Mouse (Mus musculus) cerebellum, adult 8-10 months (tissue): Measurements from ENCODE around the gene Dbh.

Experiments
- DNase-seq: peaks from one replicate; pipeline ENCODE4 v3.0.0; 2022

The Dbh gene

DNA sequence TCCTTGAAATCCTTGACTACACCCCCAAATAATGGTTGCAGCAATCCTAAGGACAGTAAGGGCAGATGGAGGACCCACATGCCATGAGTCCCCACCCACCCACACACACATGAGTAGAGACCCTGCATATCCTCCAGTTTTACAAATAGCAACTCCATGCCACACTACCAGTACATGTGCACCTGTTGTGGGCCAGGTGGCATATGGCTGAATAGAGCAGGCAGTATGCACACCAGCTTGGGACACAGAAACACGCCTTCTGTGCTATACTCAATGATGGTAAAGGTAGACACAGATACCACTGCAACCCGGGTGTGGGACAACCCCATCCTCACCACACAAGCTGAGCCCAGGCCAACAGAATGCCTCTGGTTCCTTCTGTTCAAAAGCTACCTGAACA lies 1.0 kb downstream of the Dbh start:
- DNase-seq = no peak

DNA sequence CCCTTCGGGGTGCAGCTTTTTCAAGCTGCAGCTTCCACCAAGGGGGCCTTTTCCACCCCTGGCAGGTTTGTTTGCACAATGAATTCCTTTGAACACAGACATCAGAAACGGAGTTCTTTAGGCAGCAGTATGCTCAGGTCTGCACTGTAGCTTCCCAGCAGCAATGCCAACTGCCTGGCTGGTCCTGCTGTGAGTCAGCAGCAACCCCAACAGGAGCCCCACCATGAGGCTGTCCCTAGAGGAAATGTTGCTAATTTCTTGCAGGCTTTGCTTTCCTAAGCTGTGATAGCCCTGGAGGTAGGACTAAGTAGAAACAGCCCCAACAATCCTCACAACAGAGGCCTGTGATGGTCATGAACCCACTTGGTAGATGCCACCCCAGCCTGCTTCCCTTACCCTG lies 2.0 kb downstream of the Dbh start:
- no peak for DNase-seq

DNA sequence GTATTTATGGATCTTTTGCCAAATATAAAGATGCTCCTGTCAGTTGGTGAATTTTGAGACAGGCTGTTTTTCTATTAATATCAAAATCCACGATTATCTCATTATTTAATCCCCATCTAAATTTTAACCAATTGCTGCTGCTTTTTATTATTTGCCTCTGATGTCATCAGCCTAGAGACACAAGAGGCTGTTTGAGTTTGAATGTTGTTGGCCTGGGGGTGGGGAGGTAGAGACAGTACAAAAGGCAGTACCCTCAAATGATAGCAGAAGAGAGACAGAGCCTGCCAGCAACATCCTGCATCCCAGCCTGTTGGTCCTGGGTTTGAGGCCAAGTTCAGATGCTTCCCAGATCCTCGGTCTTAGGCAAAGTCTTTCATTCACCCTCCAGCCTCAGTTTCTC lies 9.2 kb downstream of the Dbh start:
- no peak for DNase-seq

DNA sequence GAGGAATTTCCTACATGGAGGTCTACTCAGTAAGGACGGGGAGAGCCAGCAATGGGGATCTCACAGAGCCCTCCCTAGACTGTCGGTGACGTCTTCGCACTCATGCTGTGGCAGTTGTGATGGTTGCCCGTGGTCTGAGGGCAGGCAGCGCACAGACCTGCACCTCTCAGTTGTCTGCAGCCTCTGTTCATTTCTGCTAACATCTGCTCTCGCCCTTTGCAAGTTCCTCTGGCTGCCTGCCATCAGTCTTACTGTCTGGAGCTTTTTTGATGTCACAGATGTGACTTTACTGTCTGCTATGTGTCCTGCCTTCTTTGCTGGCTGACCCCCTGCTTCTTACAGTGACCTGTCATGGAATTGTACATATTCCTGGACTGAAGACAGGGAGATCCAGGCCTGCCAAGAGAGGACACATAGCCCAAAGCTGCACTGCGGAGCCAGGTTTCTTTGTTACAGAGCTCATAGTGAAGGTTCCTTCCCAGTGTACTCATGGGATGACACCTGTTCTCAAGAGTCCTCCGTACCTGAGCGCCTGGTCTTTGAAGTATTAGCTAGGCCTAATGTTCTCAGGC lies 10.7 kb downstream of the Dbh start:
- no peak for DNase-seq

DNA sequence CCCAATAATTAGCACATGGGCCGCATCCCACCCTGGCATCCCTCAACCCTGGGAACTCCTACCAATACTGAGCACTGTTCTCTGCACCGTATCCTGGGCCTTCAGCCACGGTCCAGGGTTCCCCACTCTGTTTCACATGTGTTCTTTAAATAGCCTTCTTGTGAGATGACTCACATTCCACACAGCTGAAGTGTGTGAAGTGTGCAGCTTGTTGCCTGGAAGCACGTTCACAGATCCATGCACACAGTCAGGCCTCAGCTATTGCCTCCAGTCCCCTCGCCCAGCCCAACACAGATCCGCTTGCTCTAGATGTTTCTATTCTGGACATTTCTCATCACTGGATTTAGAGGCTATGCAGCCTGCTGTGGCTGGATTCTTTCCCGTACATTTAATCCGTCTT lies 14.1 kb downstream of the Dbh start:
- DNase-seq = no peak

DNA sequence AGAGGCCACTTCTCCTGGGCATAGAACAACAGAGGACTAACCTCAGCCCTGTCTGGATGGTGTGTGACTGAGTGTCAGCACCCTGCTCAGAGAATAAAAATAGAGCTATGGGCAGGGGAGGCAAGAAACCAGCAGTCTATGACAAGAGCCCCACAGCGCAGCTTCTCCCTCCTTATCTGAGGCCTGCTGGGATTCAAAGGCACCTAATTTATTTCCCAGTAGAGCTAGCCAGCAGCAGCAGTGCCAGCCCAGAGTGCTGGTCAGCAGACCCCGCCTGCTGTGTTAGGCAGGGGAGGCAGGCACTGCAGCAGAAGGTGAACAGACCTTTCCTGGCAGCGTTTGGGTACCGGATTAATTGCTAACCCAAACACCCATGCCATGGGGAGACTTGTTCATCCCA lies 16.9 kb downstream of the Dbh start:
- no peak for DNase-seq

DNA sequence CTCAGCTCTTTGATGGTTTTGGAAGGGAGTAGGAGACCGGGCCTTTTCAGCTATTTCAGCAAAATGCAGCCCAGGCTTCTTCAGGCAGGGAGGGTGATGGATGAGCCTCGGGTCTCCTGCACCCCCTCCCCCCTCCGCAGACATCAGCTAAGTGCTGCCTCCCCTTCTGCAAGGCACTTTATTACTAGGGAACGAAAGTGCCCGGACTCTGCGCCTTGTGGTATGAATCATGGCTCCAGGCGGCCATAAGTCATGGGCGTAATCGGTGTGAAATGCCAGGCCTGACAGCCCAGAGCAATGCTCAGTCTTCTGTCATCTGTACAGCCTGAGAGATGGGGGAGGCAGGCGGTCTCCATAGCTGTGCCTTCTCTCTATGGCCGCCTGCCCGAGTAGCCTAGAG lies 18.7 kb downstream of the Dbh start:
- DNase-seq = no peak

DNA sequence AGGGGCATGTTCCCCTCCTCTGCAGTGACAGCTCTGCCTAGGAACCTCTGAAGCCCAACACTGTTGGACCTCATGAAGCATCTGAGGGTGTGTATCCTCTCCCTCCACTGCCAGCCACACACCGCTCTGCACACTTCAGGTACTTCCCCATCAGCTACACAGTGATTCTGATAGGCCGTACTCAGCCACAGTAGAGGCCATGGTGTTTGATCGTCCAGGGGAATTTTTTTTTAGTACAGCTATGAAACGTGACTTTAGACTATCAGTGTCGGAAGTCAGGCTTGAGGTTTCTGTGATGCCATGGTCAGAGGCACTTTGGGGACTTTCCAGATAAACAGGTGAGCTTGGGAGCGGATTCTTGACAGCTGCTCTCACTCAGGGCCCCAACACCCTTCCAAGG lies 22.5 kb downstream of the Dbh start:
- DNase-seq = no peak

DNA sequence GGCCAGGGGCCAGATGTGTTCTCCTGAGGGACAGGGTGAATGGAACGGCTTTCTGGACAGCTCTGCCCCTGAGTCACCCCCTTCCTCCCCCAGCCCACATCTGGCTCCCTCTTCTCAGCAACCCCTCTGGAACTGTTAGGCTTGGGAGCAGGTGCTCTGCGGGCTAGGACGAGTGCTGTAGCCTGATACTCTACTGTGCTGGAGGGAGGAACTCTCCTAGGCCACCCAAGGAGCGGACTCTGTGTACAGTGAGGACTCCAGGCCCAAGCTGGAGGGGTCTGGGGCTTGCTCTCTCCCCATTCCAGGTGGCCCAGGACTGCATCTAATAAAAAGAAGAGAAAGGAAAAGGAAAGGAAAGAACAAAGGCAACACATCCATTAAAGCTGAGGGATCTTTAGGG lies 25.0 kb downstream of the Dbh start:
- DNase-seq = no peak

DNA sequence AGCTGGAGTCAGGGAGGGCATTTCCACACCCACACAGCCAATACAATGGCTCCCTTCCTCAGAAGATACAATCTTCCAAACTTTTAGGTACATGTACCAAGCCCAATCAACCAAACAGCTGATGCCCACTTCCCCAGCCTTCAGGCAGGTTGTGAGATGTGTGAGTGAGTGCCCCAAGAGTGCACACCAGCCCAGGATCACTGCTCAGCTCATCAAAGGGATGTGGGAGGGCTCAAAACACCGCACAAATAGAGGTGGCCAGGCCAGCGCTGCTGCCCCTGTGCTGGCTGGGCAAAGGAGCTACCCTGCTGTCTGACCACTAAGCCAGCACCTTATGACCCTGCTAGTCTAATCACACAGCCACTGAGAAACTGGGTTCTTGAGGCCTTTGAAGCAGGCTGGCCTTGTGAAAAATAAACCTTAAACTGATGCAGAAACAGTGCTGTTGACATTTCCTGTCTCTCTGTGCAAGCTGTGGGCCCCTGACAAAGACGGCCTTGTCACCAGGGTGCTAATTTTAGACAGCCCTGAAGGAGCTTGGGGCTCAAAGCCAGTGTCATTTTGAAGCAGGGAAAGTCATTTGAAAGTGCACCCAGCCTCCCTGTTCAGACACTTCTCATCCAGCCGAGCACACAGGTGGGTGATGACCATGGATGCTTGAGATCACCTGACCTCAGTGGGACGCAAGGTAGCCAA lies 33.7 kb downstream of the Dbh start:
- no peak for DNase-seq

DNA sequence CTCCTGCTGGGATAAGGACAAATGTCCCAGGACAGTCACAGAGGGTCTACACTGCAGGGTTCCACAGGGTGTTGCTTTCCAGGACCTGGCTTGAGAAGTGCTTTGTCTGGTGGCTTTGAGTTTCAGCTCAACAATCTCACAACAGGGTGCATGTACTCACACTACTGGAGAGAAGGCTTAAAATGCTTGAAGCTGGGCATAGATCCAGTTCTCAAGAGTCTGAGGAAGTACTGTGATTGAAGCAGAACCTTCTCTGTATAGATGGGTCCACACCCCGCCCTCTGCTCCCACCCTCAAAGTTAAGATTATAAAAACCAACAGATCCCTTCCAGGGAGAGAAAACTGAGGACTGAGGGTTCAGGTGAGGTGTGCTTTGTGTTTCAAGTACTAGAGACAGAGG lies 35.6 kb downstream of the Dbh start:
- DNase-seq = no peak

DNA sequence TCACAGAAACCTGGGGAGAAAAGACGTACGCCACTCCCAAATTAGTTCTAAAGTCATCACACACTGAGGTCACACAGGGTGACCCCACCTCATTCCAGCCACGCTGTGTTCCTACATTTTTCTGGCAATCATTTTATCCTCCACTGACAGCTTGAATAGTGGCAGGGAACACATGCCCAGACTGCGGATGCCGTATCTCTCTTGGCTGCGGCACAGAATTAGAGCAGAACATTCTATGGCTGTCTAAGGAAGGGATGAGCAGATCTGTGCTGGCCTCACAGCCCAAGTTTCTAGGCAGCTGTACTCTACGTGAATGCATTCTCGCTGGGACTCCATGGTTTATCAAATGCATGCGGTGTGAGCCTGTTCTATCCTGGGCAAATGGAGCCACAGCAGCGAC lies 40.6 kb downstream of the Dbh start:
- DNase-seq = no peak

DNA sequence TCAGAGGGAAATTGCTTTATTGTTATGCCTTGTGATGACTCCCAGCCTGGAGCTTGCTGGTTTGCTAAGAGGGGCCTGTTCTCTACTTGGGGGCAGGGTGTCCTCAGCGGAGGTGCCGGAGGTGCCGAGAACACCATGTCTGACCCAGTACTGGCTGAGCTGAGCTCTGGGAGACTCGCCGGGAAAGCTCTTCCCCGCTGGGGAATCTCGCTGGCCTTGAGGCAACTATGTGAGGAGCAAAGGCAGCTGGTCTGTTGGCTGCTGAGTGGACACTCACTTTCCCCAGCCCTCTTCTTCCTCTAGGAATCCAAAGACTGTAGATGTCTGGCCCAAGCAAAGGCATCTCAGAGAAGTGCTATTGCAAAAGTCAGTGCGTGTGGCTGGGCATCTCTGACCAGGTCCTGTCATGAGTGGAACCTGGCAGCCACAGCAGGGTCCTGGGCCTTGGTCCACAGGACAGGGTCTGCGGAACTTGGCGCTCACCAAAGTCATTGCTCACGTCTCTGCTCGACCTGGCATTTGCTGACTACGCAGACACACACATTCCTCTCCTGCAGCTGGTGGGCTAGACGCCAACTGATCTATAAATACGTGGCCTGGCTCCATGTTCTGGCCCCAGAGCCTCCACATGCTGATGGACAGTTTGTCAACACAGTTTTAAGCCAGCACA lies 41.2 kb downstream of the Dbh start:
- DNase-seq = no peak

DNA sequence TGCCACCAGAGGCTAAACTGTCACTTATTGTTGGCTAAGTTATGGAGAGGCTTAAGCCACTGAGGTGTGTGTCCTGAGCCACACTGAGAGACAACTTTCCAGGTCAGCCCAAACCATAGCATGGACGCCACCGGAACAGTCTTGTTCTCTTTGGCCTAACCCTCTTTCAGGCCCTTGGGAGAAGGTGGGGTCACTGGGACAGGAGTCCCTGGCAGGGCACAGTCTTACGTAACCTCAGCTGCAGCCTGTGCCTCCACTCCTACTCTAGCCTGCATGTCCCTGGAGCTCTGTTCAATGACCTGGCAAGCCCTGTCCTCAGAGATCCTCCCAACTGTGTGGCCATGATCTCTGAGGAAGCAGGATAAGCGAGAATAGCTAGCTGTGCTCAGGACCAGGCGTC lies 42.1 kb downstream of the Dbh start:
- DNase-seq = no peak

DNA sequence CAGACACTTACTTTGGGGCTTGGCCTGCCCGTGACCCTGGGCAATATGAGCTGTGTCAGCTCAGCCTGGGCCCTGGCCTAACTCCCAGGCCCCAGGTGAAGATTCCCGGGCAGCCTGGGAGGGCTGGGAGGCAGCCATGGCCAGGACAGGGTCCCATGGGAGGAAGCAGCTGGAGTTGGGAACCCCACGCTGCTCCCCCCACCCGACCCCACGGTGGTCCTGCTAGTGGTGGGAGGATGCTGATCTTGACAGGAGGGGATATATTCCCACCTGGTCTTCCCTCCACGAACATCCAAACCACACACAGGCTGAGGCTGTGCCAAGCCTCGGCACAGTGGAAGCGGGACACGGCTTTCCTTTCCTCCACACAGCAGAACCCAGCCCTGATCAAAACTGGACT lies 44.3 kb downstream of the Dbh start:
- no peak for DNase-seq

DNA sequence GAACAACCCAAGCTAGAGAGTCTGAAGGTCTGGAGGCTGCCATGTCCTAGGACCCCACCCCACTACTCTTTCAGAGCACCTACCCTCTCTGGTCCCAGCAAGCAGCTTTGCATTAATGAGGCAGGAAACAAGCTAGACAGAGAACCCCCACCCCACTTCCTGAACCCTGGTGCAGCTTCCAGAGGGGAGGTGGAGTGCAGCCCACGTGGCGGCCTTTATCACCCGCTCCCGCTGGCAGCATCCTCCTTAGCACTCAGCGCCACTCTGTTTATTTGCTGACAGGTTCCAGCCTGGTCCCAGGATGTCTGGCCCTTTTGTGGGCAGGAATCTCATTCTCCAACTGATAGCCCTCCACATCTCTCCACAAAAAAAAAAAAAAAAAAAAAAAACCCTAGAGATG lies 44.8 kb downstream of the Dbh start:
- DNase-seq = no peak

DNA sequence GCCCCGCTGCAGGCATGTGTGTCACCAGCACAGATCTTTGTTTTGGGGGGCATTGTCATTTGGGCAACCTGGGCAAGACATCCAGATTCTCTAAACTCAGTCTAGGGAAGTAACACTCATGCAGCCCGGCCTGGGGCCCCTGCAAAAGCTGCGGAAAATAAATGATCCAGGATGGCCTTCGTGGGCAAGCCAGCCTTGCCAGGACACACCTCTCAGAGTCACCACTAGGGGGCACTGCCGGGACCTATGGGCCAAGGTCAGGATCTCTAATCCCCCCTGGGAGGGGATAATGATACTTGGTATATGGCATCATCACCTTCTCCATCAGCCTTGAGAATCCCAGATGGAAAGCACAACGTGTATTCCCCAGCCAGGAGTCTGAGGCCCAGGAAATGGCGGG lies 45.2 kb downstream of the Dbh start:
- peak; percentile 50 for DNase-seq

DNA sequence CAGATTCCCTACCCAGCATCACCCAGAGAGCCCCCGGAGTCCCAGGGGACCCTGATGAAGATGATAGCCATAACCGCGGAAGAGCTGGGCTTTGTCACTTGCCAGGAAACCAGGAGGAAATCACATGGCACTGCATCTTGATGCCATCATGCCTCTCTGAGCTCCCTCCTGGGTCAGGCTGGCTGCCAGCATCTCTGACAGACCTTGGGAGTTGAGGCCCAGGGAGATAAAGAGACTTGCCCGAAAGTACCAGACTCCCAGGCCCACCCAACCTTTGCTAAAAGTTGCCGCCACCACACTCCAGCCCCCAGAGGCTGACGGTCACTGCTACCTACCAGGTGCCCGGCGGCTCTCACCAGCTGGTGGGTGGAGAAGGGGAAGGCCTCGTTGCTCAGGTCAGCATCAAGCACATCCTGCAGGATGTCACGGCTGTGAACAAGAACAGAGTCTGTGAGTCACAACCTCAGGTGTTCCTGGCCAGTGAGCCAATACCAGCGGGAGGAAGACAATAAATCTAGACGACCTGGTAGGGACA lies 45.7 kb downstream of the Dbh start:
- DNase-seq = peak; percentile 56

DNA sequence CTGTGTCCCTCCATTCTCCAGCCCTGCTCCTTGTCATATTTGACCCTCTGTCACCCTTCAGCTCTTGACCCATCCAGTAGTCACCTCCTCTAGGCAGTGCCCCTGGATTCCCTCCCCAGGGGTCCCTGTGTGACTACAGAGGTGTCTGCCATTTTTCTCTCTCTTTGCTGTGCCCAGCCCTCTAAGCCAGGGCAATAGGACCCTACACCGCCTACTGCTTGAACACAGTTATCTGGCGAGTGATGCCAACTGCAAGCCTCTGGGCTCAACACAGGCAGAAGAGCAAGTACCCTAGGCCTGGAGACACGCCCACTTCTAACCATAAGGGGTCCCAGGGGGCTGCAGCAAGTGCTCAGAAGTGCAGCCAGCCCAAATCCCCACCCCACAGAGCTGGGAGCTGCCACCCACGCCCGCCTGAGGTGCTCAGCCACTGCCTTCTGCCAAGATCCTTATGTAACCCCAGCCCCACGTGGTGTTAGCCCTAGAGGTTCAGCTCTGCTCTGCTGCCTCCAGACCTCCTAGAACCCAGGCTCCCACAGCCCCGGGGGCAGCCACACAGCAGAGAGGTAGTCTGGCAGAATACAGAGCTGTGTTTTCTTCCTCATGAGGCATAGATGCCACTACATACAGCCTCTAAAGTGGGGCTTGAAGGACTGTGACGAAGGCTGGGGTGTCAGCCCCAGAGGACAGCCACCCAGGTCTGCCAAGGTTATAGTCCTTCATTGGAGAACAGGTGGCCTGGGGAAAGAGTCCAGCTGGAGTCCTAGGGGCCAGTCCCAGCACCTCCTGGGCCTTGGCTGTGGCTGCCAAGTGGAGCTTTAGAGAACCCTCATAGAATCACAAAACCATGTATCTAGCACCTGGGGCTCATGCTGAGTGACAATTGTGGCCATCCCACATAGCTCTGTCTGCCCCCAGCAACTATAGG lies 47.2 kb downstream of the Dbh start:
- DNase-seq = peak; percentile 75

DNA sequence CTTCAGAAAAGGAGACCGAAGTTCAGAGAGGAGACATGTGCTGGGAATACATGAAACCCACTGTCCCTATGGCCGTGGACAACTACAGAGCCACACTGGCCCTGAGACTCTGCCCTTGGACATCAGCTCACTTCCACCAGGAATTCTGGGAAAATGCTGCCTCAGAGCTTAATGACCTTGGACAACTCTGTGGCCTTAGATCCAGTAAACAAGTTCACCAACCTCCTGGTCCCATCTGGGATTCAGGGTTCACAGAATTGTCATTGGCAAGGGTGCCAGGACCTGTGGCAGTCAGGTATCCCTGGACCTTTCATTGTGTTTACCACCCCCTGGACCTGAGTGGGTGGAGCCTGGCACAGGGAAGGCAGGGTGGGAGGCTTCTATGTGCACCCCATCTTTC lies 50.5 kb downstream of the Dbh start:
- DNase-seq = no peak

DNA sequence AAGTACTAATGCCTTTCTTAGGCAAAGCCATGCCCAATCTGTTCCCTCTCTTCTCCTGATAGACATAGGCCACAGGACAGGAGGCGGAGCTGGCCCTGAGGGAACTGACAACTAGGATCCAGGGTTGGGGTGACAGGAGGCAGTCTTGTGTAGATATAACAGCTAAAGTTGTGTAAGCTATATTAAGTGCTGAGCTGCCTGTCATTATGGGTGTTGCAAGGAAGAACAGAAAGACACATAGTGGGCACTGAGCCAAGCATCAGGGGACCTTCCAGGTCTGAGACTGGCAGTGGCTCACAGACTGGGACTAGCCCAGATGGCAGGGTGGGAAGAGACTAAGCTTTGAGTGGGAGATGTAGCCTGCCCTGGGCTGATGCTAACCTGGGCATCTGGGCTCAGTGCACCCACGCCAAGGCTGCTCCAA lies 53.1 kb downstream of the Dbh start:
- no peak for DNase-seq

DNA sequence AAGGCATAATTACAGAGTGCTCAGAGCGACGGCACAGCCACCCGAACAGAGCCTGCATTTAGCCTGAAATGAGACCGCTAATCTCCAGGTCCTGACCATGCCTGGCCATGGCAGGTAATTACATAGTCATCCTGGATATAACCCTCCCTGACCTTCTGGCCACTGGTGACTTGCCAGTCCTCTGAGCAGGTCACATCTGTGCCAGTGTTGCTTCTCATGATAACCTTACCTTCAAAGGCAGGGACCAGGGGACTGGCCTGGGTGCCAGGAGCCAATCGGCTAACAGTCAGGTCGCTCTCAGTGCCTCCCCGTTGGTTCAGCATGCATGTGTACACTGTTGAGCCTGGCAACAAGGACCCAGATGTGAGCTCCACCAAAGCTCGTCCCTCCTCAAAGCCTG lies 53.5 kb downstream of the Dbh start:
- DNase-seq = no peak

DNA sequence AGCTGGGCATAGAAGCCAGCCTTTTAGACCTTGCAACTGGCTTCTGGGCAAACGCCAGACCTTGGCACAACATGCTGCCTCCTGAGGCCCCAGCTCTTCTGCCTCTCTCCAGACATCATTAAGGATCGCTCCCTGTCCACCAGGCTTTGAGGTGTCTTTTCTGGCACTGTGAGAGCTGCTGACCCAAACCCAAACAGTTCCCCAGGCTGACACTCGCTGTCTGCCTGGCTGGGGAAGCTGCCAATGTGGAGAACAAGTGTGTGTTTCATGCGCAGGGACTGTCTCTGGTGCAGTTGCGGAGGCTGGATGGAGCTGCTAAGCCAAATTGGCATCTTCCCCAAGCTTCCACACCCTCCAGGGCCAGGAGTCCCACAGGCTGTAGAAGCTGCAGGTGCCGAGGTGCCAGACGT lies 58.0 kb downstream of the Dbh start:
- peak; percentile 46 for DNase-seq
